Mouse (Mus musculus) MEL (cell line): ENCODE measurements around the gene Rtp4. TPM values are rescaled to one million over a fixed set of nuclear protein-coding genes. Genes with fewer than 3 reads are reported as not detected.

Experiments used
- DNase-seq: peaks from one replicate; pipeline ENCODE4 v3.0.0; 2011; ENCODE audit warnings: low read depth, low spot score
- H3K27ac ChIP-seq: 2 replicates; pipeline ENCODE4 v1.5.1; 2012; ENCODE audit warnings: low read depth, mild to moderate bottlenecking, control low read depth, low read length, moderate library complexity; ENCODE audit not compliant: control insufficient read depth
- H3K27me3 ChIP-seq, 2 experiments: fragments of 150-350 bp in 1 of 2; sonication (generic) in 1 of 2; 2 replicates each; pipeline ENCODE4 v1.6.1; 2012; ENCODE audit warnings: low read length in 2 of 2, mild to moderate bottlenecking in 2 of 2, improper control_type of control experiment in 1 of 2, moderate library complexity in 1 of 2; ENCODE audit not compliant: insufficient read depth in 2 of 2, control insufficient read depth in 1 of 2
- H3K36me3 ChIP-seq, 2 experiments: 2 replicates each; pipeline ENCODE4 v1.6.1; 2012 to 2014; ENCODE audit warnings: low read length in 2 of 2, improper control_type of control experiment in 1 of 2, inconsistent platforms in 1 of 2, mild to moderate bottlenecking in 1 of 2; ENCODE audit not compliant: insufficient read depth in 2 of 2, control insufficient read depth in 1 of 2
- H3K4me1 ChIP-seq, 2 experiments: fragments of 150-350 bp in 1 of 2; sonication (generic) in 1 of 2; 2 replicates each; pipeline ENCODE4 v1.6.1; 2012; ENCODE audit warnings: low read length in 2 of 2, improper control_type of control experiment in 1 of 2, mild to moderate bottlenecking in 1 of 2; ENCODE audit not compliant: insufficient read depth in 2 of 2, control insufficient read depth in 1 of 2
- H3K4me3 ChIP-seq, 2 experiments: fragments of 150-350 bp in 1 of 2; sonication (generic) in 1 of 2; 2 replicates each; pipeline ENCODE4 v1.5.1; 2012; ENCODE audit warnings: low read depth in 2 of 2, low read length in 2 of 2, mild to moderate bottlenecking in 2 of 2, moderate library complexity in 2 of 2, control low read depth in 1 of 2, improper control_type of control experiment in 1 of 2; ENCODE audit not compliant: control insufficient read depth in 1 of 2, insufficient read depth in 1 of 2
- H3K79me2 ChIP-seq: 2 replicates; pipeline ENCODE4 v1.6.1; 2012; ENCODE audit warnings: mild to moderate bottlenecking, low read length, moderate library complexity; ENCODE audit not compliant: control insufficient read depth, poor library complexity, insufficient read depth
- H3K9ac ChIP-seq: 2 replicates; pipeline ENCODE4 v1.6.1; 2012; ENCODE audit warnings: low read depth, mild to moderate bottlenecking, control low read depth, low read length, moderate library complexity; ENCODE audit not compliant: control insufficient read depth, poor library complexity, severe bottlenecking
- H3K9me3 ChIP-seq: fragments of 150-350 bp; sonication (generic); replicated peaks from 2 replicates; pipeline ENCODE4 v1.6.1; 2012; ENCODE audit warnings: mild to moderate bottlenecking, low read length, improper control_type of control experiment, moderate library complexity; ENCODE audit not compliant: insufficient read depth
- CHD1 ChIP-seq: IDR thresholded peaks from 2 replicates; pipeline ENCODE4 v1.6.1; 2012; ENCODE audit warnings: low read depth, mild to moderate bottlenecking, inconsistent platforms, low read length, improper control_type of control experiment
- CHD2 ChIP-seq: IDR thresholded peaks from 2 replicates; pipeline ENCODE4 v1.6.1; 2011; ENCODE audit warnings: low read length, improper control_type of control experiment
- GATA1 ChIP-seq: IDR thresholded peaks from 2 replicates; pipeline ENCODE4 v1.6.1; 2011; ENCODE audit warnings: low read depth, low read length, improper control_type of control experiment
- KAT2A ChIP-seq: conservative IDR thresholded peaks from 2 replicates; pipeline ENCODE4 v1.6.1; 2012; ENCODE audit warnings: low read depth, low read length, improper control_type of control experiment, inconsistent platforms
- MAZ ChIP-seq: IDR thresholded peaks from 2 replicates; pipeline ENCODE4 v1.6.1; 2012; ENCODE audit warnings: low read depth, mild to moderate bottlenecking, inconsistent platforms, low read length, improper control_type of control experiment
- MEF2A ChIP-seq: IDR thresholded peaks from 2 replicates; pipeline ENCODE4 v1.6.1; 2014; ENCODE audit warnings: low read depth, mild to moderate bottlenecking, inconsistent platforms, low read length, improper control_type of control experiment; ENCODE audit not compliant: poor library complexity, insufficient replicate concordance, severe bottlenecking; ENCODE audit errors: extremely low read depth
- MYB ChIP-seq: IDR thresholded peaks from 2 replicates; pipeline ENCODE4 v1.6.1; 2011; ENCODE audit warnings: mild to moderate bottlenecking, low read depth, low read length, improper control_type of control experiment
- MYC ChIP-seq: IDR thresholded peaks from 2 replicates; pipeline ENCODE4 v1.6.1; 2011; ENCODE audit warnings: low read depth, mild to moderate bottlenecking, low read length, improper control_type of control experiment, moderate library complexity
- NELFE ChIP-seq: IDR thresholded peaks from 2 replicates; pipeline ENCODE4 v1.6.1; 2011; ENCODE audit warnings: low read depth, low read length, improper control_type of control experiment
- NRF1 ChIP-seq: IDR thresholded peaks from 2 replicates; pipeline ENCODE4 v1.6.1; 2014; ENCODE audit warnings: low read depth, mild to moderate bottlenecking, inconsistent platforms, low read length, improper control_type of control experiment, moderate library complexity; ENCODE audit not compliant: poor library complexity, insufficient read depth, severe bottlenecking
- POLR2A ChIP-seq, 2 experiments: IDR thresholded peaks; 2 replicates each; pipeline ENCODE4 v1.6.1; 2011 to 2012; ENCODE audit warnings: low read length in 2 of 2, mild to moderate bottlenecking in 2 of 2, control low read depth in 1 of 2, improper control_type of control experiment in 1 of 2, low read depth in 1 of 2, moderate library complexity in 1 of 2; ENCODE audit not compliant: control insufficient read depth in 1 of 2, insufficient read depth in 1 of 2, poor library complexity in 1 of 2
- POLR2AphosphoS2 ChIP-seq: IDR thresholded peaks from 2 replicates; pipeline ENCODE4 v1.6.1; 2011; ENCODE audit warnings: low read length, improper control_type of control experiment
- POLR2AphosphoS5 ChIP-seq: IDR thresholded peaks from 2 replicates; pipeline ENCODE4 v1.6.1; 2012; ENCODE audit warnings: low read depth, borderline replicate concordance, mild to moderate bottlenecking, inconsistent platforms, low read length, moderate library complexity, mixed read lengths
- RCOR1 ChIP-seq: IDR thresholded peaks from 2 replicates; pipeline ENCODE4 v1.6.1; 2012; ENCODE audit warnings: low read depth, mild to moderate bottlenecking, inconsistent platforms, low read length, improper control_type of control experiment
- TBP ChIP-seq: IDR thresholded peaks from 2 replicates; pipeline ENCODE4 v1.8.0; 2011; ENCODE audit warnings: low read depth, low read length, improper control_type of control experiment
- UBTF ChIP-seq: IDR thresholded peaks from 2 replicates; pipeline ENCODE4 v1.6.1; 2012; ENCODE audit warnings: low read depth, mild to moderate bottlenecking, inconsistent platforms, low read length, improper control_type of control experiment, moderate library complexity, borderline replicate concordance; ENCODE audit not compliant: insufficient read depth
- USF1 ChIP-seq: IDR thresholded peaks from 2 replicates; pipeline ENCODE4 v1.6.1; 2014; ENCODE audit warnings: low read depth, mild to moderate bottlenecking, inconsistent platforms, low read length, improper control_type of control experiment, moderate library complexity
- USF2 ChIP-seq, 2 experiments: IDR thresholded peaks; 2 replicates each; pipeline ENCODE4 v1.6.1; 2011 to 2012; ENCODE audit warnings: improper control_type of control experiment in 2 of 2, low read length in 2 of 2, borderline replicate concordance in 1 of 2, inconsistent platforms in 1 of 2, low read depth in 1 of 2, mild to moderate bottlenecking in 1 of 2; ENCODE audit not compliant: insufficient read depth in 1 of 2
- ZC3H11A ChIP-seq: IDR thresholded peaks from 2 replicates; pipeline ENCODE4 v1.6.1; 2012; ENCODE audit warnings: low read depth, mild to moderate bottlenecking, inconsistent platforms, low read length, improper control_type of control experiment
- ZMIZ1 ChIP-seq: IDR thresholded peaks from 2 replicates; pipeline ENCODE4 v1.6.1; 2012; ENCODE audit warnings: low read depth, mild to moderate bottlenecking, inconsistent platforms, low read length, improper control_type of control experiment, moderate library complexity
- polyA plus RNA-seq, 2 experiments: library from polyadenylated mRNA; stranded (reverse) in 1 of 2; unstranded in 1 of 2; fragments of >175 nt in 1 of 2; fragments of >200 nt in 1 of 2; gene quantifications; 2 replicates each; pipeline versions ENCODE4 v1.2.1 to v1.2.4; 2012; ENCODE audit warnings: low replicate concordance in 2 of 2, low read depth in 1 of 2; ENCODE audit not compliant: insufficient read length in 2 of 2, insufficient read depth in 1 of 2, missing spikeins in 1 of 2
- total RNA-seq: library from RNA; depleted of rRNA; stranded (reverse); fragments of 300-350 nt; gene quantifications from 2 replicates; pipeline ENCODE4 v1.2.3, GENCODE M21; 2012

The Rtp4 gene
- total and polyA plus RNA-seq, 3 experiments, result not detected

DNA sequence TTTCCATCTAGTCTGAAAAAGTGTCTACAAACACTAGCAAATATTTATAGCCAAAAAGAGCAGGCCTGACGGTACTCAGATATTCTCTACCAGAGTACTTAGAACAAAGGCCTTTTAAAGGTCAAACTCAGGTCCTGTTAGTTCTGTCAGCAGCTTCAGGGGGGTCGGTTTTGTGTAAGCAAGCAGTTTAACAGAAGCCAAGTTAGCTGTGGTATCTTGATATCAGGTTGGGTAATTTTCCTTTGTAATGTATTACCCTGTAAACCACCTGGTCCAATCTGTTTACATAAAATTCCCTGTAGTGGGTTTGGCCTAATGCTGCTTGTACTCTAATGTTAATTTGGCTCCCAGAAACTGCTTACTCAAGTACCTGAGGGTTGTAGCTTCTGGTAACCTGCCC is 86.1 kb downstream of the Rtp4 start:
- TF ChIP-seq GATA1 (no peak), CHD1 (no peak), RCOR1 (no peak), USF1 (no peak), UBTF (no peak), MEF2A (no peak), MYC (no peak), ZMIZ1 (no peak), POLR2AphosphoS5 (no peak), POLR2AphosphoS2 (no peak), KAT2A (no peak)

GRCm38 (mm10) chr16:23606651-23607050 is 86.6 kb downstream of the Rtp4 start:
- no peaks in the 10 kb centered on the region for H3K4me1 ChIP-seq
- H3K27ac ChIP-seq, result no peak overlapping the region
- no peaks in the 10 kb centered on the region for H3K27me3 ChIP-seq
- TF ChIP-seq MYC, result no peak
- TF ChIP-seq MEF2A, result no peak
- no peak for TF ChIP-seq POLR2AphosphoS5
- TF ChIP-seq USF2 (IDR thresholded peaks at IDR 0.05; ENCODE audit: borderline replicate concordance in 1 of 2, insufficient read depth in 1 of 2, low read depth in 1 of 2, low read length in 2 of 2), result no peak
- no peak for TF ChIP-seq MAZ
- TF ChIP-seq ZC3H11A, result no peak
- no peak for TF ChIP-seq POLR2AphosphoS2
- no peak for TF ChIP-seq NELFE
- TF ChIP-seq KAT2A, result no peak
- TF ChIP-seq NRF1, result no peak
- TF ChIP-seq MYB, result no peak
- no peak for TF ChIP-seq TBP
- TF ChIP-seq RCOR1, result no peak
- no peak for TF ChIP-seq POLR2A (IDR thresholded peaks at IDR 0.05; ENCODE audit: control insufficient read depth in 1 of 2, insufficient read depth in 1 of 2, low read depth in 1 of 2, low read length in 2 of 2, poor library complexity in 1 of 2)
- TF ChIP-seq CHD2, result no peak
- no peaks in the 10 kb centered on the region for H3K36me3 ChIP-seq
- H3K9ac ChIP-seq, result no peak overlapping the region
- no peak overlapping the region for H3K4me3 ChIP-seq
- H3K79me2 ChIP-seq, result no peaks in the 10 kb centered on the region
- H3K9me3 ChIP-seq, result no peaks in the 10 kb centered on the region
- DNase-seq, result no peak

More for the DNA sequence above, 86.1 kb downstream of the Rtp4 start:
- H3K79me2 ChIP-seq, result no peaks in the 10 kb centered on the region
- H3K9ac ChIP-seq, result no peak overlapping the region
- no peaks in the 10 kb centered on the region for H3K4me1 ChIP-seq
- H3K27ac ChIP-seq, result no peak overlapping the region
- H3K4me3 ChIP-seq, result no peak overlapping the region
- H3K36me3 ChIP-seq, result no peaks in the 10 kb centered on the region
- no peaks in the 10 kb centered on the region for H3K27me3 ChIP-seq
- no peaks in the 10 kb centered on the region for H3K9me3 ChIP-seq
- DNase-seq, result no peak
